Mouse (Mus musculus): Measurements from ENCODE around the gene Zdhhc19.

The Zdhhc19 gene

GRCm38 (mm10) chr16:32595142-32595855, 99.2 kb downstream of the Zdhhc19 start:
- TF ChIP-seq GATA4 (IDR thresholded peaks at IDR 0.05; ENCODE audit: insufficient replicate concordance, low read length), result peak; percentile 41; the same call in 1 of the 2 replicates

- no peak for TF ChIP-seq GATA4 (IDR thresholded peaks at IDR 0.05; ENCODE audit: insufficient replicate concordance, low read length)
Observed at GRCm38 (mm10) chr16:32597909-32598381, 101.9 kb downstream of the Zdhhc19 start.

GRCm38 (mm10) chr16:32599151-32599550, 103.1 kb downstream of the Zdhhc19 start:
- no peak for TF ChIP-seq GATA4 (IDR thresholded peaks at IDR 0.05; ENCODE audit: insufficient replicate concordance, low read length)

- TF ChIP-seq GATA4 (IDR thresholded peaks at IDR 0.05; ENCODE audit: insufficient replicate concordance, low read length), result no peak
Observed at GRCm38 (mm10) chr16:32602193-32602685, 106.2 kb downstream of the Zdhhc19 start.

- no peak for TF ChIP-seq GATA4 (IDR thresholded peaks at IDR 0.05; ENCODE audit: insufficient replicate concordance, low read length)
Observed at GRCm38 (mm10) chr16:32607562-32608343, 111.7 kb downstream of the Zdhhc19 start.

GRCm38 (mm10) chr16:32608344-32608711, 112.3 kb downstream of the Zdhhc19 start:
- TF ChIP-seq GATA4 (IDR thresholded peaks at IDR 0.05; ENCODE audit: insufficient replicate concordance, low read length), result no peak

GRCm38 (mm10) chr16:32608712-32609400, 112.8 kb downstream of the Zdhhc19 start, which contains the start of gene Tfrc:
Gene Tfrc (plus strand): TSS chr16:32608920.
- peak; percentile 9; the same call in 1 of the 2 replicates for TF ChIP-seq GATA4 (IDR thresholded peaks at IDR 0.05; ENCODE audit: insufficient replicate concordance, low read length)

- TF ChIP-seq GATA4 (IDR thresholded peaks at IDR 0.05; ENCODE audit: insufficient replicate concordance, low read length), result no peak
Observed at GRCm38 (mm10) chr16:32609401-32609779, 113.3 kb downstream of the Zdhhc19 start.

GRCm38 (mm10) chr16:32610460-32611255, 114.6 kb downstream of the Zdhhc19 start:
- no peak for TF ChIP-seq GATA4 (IDR thresholded peaks at IDR 0.05; ENCODE audit: insufficient replicate concordance, low read length)
